Mouse (Mus musculus): Measurements from ENCODE around the gene Kif2c.

DNA sequence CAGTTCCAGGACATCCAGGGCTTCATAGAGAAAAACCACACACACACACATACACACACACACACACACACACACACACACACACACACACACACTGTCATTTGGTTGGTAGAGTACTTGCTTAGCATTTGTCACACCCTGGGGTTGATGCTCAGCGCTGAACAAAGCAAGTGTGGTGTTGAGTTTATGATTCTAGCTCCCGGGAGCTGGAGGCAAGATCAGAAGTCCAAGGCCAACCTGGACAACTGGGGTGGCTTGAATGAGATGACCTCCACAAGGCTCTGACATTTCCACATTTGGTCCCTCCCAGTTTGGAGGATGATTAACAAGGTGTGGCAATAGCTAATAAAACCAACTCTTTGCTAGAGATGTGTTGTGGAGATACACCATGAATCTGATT, 48.8 kb upstream of the Kif2c start:
- TF ChIP-seq CTCF (IDR thresholded peaks at IDR 0.05; ENCODE audit: low read depth) = no peak
- no peak for TF ChIP-seq EP300 (IDR thresholded peaks at IDR 0.05; ENCODE audit: low read depth)
